Mouse (Mus musculus): Measurements from ENCODE around the gene Osbp. TPM values are rescaled to one million over a fixed set of nuclear protein-coding genes. Genes with fewer than 3 reads are reported as not detected.
A peak's percentile ranks its signal among the peaks of the same experiment; 100 is the strongest.

Gene Osbp
- polyA plus RNA-seq, 1 experiment from 2014 or later, result 6.3 TPM

DNA sequence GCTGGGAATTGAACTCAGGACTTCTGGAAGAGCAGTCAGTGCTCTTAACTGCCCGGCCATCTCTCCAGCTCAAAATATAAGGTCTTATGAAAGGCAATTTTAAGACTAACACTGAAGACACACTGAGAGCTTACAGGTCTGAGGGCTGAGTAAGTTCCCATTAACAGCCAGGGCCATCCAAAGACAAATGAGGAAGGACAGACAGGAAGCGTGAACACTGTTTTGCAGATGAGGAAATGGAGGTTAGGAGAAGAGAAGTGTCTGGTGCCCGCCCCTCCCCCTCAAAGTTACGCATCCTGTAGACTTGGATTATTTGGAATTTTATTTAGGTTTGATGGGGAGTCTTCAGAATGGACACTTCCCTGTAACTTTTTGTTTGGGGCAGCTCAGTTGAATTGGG lies 58.4 kb downstream of the Osbp start:
- H3K27ac ChIP-seq, result no peak overlapping the region
- 85% methylated on average over 4 of the region's 4 CpGs for WGBS
- no peak for ATAC-seq (ENCODE audit: low FRiP score)

GRCm38 (mm10) chr19:12025333-12025732 lies 59.6 kb downstream of the Osbp start:
- Histone ChIP-seq H3K27ac (no peak overlapping the region), H3K36me3 (replicated peaks) (no peaks in the 10 kb centered on the region), H3K4me3 (replicated peaks) (no peak overlapping the region), H3K9me3 (no peaks in the 10 kb centered on the region), H3K27me3 (no peaks in the 10 kb centered on the region), H3K4me1 (no peaks in the 10 kb centered on the region), H3K9ac (no peak overlapping the region), H3K4me2 (no peak overlapping the region)
- 87% methylated on average over 3 of the region's 3 CpGs for WGBS
- no peak for ATAC-seq (ENCODE audit: low FRiP score)

More for the DNA sequence above, 58.4 kb downstream of the Osbp start:
- Histone ChIP-seq H3K4me2 (no peak overlapping the region), H3K4me3 (replicated peaks) (no peak overlapping the region), H3K4me1 (0 out of 2 replicates have a peak, but pooled peaks cover 2% of the 10 kb centered on the region), H3K36me3 (replicated peaks) (no peaks in the 10 kb centered on the region), H3K9me3 (no peaks in the 10 kb centered on the region), H3K27me3 (no peaks in the 10 kb centered on the region), H3K9ac (no peak overlapping the region)

DNA sequence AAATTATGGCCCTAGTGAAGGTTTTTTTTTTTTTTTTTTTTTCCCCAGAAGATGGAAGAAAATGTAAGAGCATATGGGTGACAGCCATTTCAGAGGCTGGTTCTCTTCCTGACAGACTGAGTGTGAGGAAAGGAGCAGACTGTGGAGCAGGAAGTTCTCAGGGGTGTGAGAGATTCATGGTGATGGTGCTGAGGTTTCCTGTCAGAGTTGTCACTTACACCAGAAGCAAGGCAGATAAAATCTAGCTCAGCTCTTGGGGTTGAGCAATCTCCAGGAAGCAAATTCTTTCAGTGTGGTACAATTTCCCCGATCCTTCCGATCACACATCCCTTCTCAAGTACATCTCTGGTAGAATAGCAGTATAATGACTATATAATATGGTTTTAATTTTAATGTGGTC lies 60.9 kb downstream of the Osbp start:
- H3K27ac ChIP-seq, result no peak overlapping the region
- 85% methylated on average over 2 of the region's 2 CpGs for WGBS

GRCm38 (mm10) chr19:12037727-12038126 lies 72.0 kb downstream of the Osbp start:
- Histone ChIP-seq H3K4me2 (no peak overlapping the region), H3K4me3 (replicated peaks) (no peak overlapping the region), H3K27me3 (no peaks in the 10 kb centered on the region), H3K9ac (no peak overlapping the region), H3K4me1 (no peaks in the 10 kb centered on the region), H3K9me3 (no peaks in the 10 kb centered on the region), H3K36me3 (replicated peaks) (no peaks in the 10 kb centered on the region), H3K27ac (no peak overlapping the region)
- ATAC-seq (ENCODE audit: low FRiP score), result no peak

More for the DNA sequence above, 60.9 kb downstream of the Osbp start:
- no peak overlapping the region for H3K9ac ChIP-seq
- H3K36me3 ChIP-seq (replicated peaks), result no peaks in the 10 kb centered on the region
- H3K4me2 ChIP-seq, result no peak overlapping the region
- no peak overlapping the region for H3K4me3 ChIP-seq (replicated peaks)
- no peaks in the 10 kb centered on the region for H3K27me3 ChIP-seq
- no peak for ATAC-seq (ENCODE audit: low FRiP score)
- H3K9me3 ChIP-seq, result no peaks in the 10 kb centered on the region
- H3K4me1 ChIP-seq, result no peaks in the 10 kb centered on the region

DNA sequence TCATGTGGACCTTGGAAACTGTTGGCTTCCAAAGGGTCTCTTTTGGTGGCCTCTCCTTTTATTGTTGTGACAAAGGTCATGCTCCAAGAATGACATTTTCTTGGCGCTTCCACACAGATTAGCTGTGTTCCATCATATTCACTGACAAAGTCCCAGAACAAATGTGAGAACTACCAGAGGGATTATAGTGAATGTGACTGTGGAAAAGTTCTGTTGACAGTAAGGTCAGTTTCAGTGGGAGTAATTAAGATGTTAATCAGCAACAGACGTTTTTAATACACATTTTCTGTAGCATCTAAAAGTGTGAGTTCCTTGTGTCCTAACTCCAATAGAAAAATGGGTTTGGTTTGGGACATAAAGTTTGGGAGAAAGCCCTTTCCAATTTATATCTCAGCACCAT lies 75.5 kb downstream of the Osbp start, which contains the start of gene Olfr1423:
Gene Olfr1423, minus strand, starts transcription at position 101 of the 400 bp plus-strand sequence.
- H3K27ac ChIP-seq, result no peak within 1 kb of the TSS
- H3K36me3 ChIP-seq (replicated peaks), result no peaks in the 10 kb centered on the region
- no peak within 1 kb of the TSS for H3K4me2 ChIP-seq
- no peak within 1 kb of the TSS for H3K4me3 ChIP-seq (replicated peaks)
- no peaks in the 10 kb centered on the region for H3K4me1 ChIP-seq
- no peak within 1 kb of the TSS for H3K9ac ChIP-seq
- no peak for ATAC-seq (ENCODE audit: low FRiP score)
- 68% methylated on average over 2 of the region's 2 CpGs for whole genome bisulfite sequencing
- H3K9me3 ChIP-seq, result no peaks in the 10 kb centered on the region
- H3K27me3 ChIP-seq, result no peaks in the 10 kb centered on the region

GRCm38 (mm10) chr19:12043163-12043562 lies 77.4 kb downstream of the Osbp start:
- H3K27ac ChIP-seq, result no peak overlapping the region
- H3K9me3 ChIP-seq, result no peaks in the 10 kb centered on the region
- no peak overlapping the region for H3K9ac ChIP-seq
- no peaks in the 10 kb centered on the region for H3K36me3 ChIP-seq (replicated peaks)
- no peak overlapping the region for H3K4me2 ChIP-seq
- H3K4me3 ChIP-seq (replicated peaks), result no peak overlapping the region
- H3K4me1 ChIP-seq, result no peaks in the 10 kb centered on the region
- WGBS, result 92% methylated on average over 5 of the region's 5 CpGs
- no peaks in the 10 kb centered on the region for H3K27me3 ChIP-seq
- no peak for ATAC-seq (ENCODE audit: low FRiP score)

Small RNA genes lying within 50 kb of the gene (microRNA-seq; reads per million reads assigned to microRNA genes)
- 14.3 reads per million, percentile 31 among the genes with 10 or more reads in this experiment for gene Mir6994

Other genes with a start within 250 kb of the Osbp start
- not detected in 2 replicates for gene Gif, start 218.4 kb upstream of the Osbp start, polyA plus RNA-seq (2016; fragmentation: Nextera tagmentation; extraction: Ambion mirVana)
- gene Mrpl16, start 195.6 kb upstream of the Osbp start, polyA plus RNA-seq (2016; fragmentation: Nextera tagmentation; extraction: Ambion mirVana), result 43.6 and 49.0 TPM in 2 replicates
- 7.5 and 8.1 TPM in 2 replicates for gene Stx3, start 146.5 kb upstream of the Osbp start, polyA plus RNA-seq (2016; fragmentation: Nextera tagmentation; extraction: Ambion mirVana)
- not detected in 2 replicates for gene Olfr1417, start 126.7 kb upstream of the Osbp start, polyA plus RNA-seq (2016; fragmentation: Nextera tagmentation; extraction: Ambion mirVana)
- not detected in 2 replicates for gene Olfr1418, start 104.9 kb upstream of the Osbp start, polyA plus RNA-seq (2016; fragmentation: Nextera tagmentation; extraction: Ambion mirVana)
- not detected in 2 replicates for gene Olfr1419, start 90.8 kb upstream of the Osbp start, polyA plus RNA-seq (2016; fragmentation: Nextera tagmentation; extraction: Ambion mirVana)
- 0.06 TPM in 1 of 2 replicates, not detected in the other for gene Olfr1420, start 79.4 kb upstream of the Osbp start, polyA plus RNA-seq (2016; fragmentation: Nextera tagmentation; extraction: Ambion mirVana)
- 23.4 and 26.8 TPM in 2 replicates for gene Patl1, start 53.5 kb upstream of the Osbp start, polyA plus RNA-seq (2016; fragmentation: Nextera tagmentation; extraction: Ambion mirVana)
- gene Olfr1423, start 75.4 kb downstream of the Osbp start, polyA plus RNA-seq (2016; fragmentation: Nextera tagmentation; extraction: Ambion mirVana), result 0.04 TPM in 1 of 2 replicates, not detected in the other
- not detected in 2 replicates for gene Olfr1424, start 96.7 kb downstream of the Osbp start, polyA plus RNA-seq (2016; fragmentation: Nextera tagmentation; extraction: Ambion mirVana)
- not detected in 2 replicates for gene Olfr1425, start 111.8 kb downstream of the Osbp start, polyA plus RNA-seq (2016; fragmentation: Nextera tagmentation; extraction: Ambion mirVana)
- gene Olfr1426, start 126.1 kb downstream of the Osbp start, polyA plus RNA-seq (2016; fragmentation: Nextera tagmentation; extraction: Ambion mirVana), result not detected in 2 replicates
- gene Olfr1427, start 137.4 kb downstream of the Osbp start, polyA plus RNA-seq (2016; fragmentation: Nextera tagmentation; extraction: Ambion mirVana), result not detected in 2 replicates
- gene Olfr1428, start 150.0 kb downstream of the Osbp start, polyA plus RNA-seq (2016; fragmentation: Nextera tagmentation; extraction: Ambion mirVana), result not detected in 2 replicates
- not detected in 2 replicates for gene Olfr76, start 157.3 kb downstream of the Osbp start, polyA plus RNA-seq (2016; fragmentation: Nextera tagmentation; extraction: Ambion mirVana)
- not detected in 2 replicates for gene Olfr1555-ps1, start 204.2 kb downstream of the Osbp start, polyA plus RNA-seq (2016; fragmentation: Nextera tagmentation; extraction: Ambion mirVana)
- not detected in 2 replicates for gene Olfr1431, start 234.7 kb downstream of the Osbp start, polyA plus RNA-seq (2016; fragmentation: Nextera tagmentation; extraction: Ambion mirVana)